Mouse (Mus musculus) megakaryocyte, embryonic 14.5 days (primary cell): ENCODE measurements around the gene Arsb.

Experiments
- FLI1 ChIP-seq: IDR thresholded peaks from 2 replicates; pipeline ENCODE4 v1.6.1; 2012; ENCODE audit warnings: low read length, inconsistent platforms, mixed read lengths
- GATA1 ChIP-seq: IDR thresholded peaks from 3 replicates; pipeline ENCODE4 v1.6.1; 2012; ENCODE audit warnings: mixed read lengths, low read length, inconsistent platforms, borderline replicate concordance

- no peak for TF ChIP-seq GATA1
- TF ChIP-seq FLI1: no peak
Observed at GRCm38 (mm10) chr13:93907971-93908370, 136.5 kb downstream of the Arsb start.
